Mouse (Mus musculus) heart, embryonic 12.5 days (tissue): ENCODE results near the gene Prkar1a. TPM values are rescaled to one million over a fixed set of nuclear protein-coding genes. Genes with fewer than 3 reads are reported as not detected.
A peak's percentile ranks its signal among the peaks of the same experiment; 100 is the strongest.
"Not testable (repeated sequence)": the region's sequence is repeated elsewhere in the genome, so short reads cannot be mapped to it uniquely, and the experiment has no call there.

Experiments used
- ATAC-seq: fragments of 200-750 bp; cut with Nextera tagmentation; 2 replicates; pipeline ENCODE4 v1.8.0; 2017; ENCODE audit warnings: moderate TSS enrichment, moderate library complexity; ENCODE audit not compliant: insufficient number of reproducible peaks, low FRiP score
- H3K27ac ChIP-seq: fragments of 300-500 bp; sonication (generic); 2 replicates; pipeline ENCODE4 v1.5.1; 2016; ENCODE audit warnings: mild to moderate bottlenecking, moderate library complexity; ENCODE audit not compliant: poor library complexity, severe bottlenecking
- H3K27me3 ChIP-seq: fragments of 300-500 bp; sonication (generic); replicated peaks from 2 replicates; pipeline ENCODE4 v1.6.1; 2016; ENCODE audit warnings: mild to moderate bottlenecking, moderate library complexity
- H3K36me3 ChIP-seq: fragments of 300-500 bp; sonication (generic); 2 replicates; pipeline ENCODE4 v1.6.1; 2016; ENCODE audit warnings: mild to moderate bottlenecking, moderate library complexity
- H3K4me1 ChIP-seq: fragments of 300-500 bp; sonication (generic); replicated peaks from 2 replicates; pipeline ENCODE4 v1.6.1; 2016; ENCODE audit warnings: mild to moderate bottlenecking
- H3K4me2 ChIP-seq: fragments of 300-500 bp; sonication (generic); 2 replicates; pipeline ENCODE4 v1.6.1; 2016; ENCODE audit warnings: mild to moderate bottlenecking, moderate library complexity
- H3K4me3 ChIP-seq: fragments of 300-500 bp; sonication (generic); 2 replicates; pipeline ENCODE4 v1.5.1; 2016; ENCODE audit warnings: mild to moderate bottlenecking
- H3K9ac ChIP-seq: fragments of 300-500 bp; sonication (generic); 2 replicates; pipeline ENCODE4 v1.6.1; 2016; ENCODE audit warnings: mild to moderate bottlenecking, moderate library complexity
- H3K9me3 ChIP-seq: fragments of 300-500 bp; sonication (generic); replicated peaks from 2 replicates; pipeline ENCODE4 v1.6.1; 2016; ENCODE audit warnings: mild to moderate bottlenecking, moderate library complexity
- WGBS: fragments of 180-500 bp; shearing (Covaris S2); methylation state at CpG from one replicate; pipeline ENCODE4 v1.1.7; 2016; 5-methylcytosine and 5-hydroxymethylcytosine counted together
- polyA plus RNA-seq: library from polyadenylated mRNA; unstranded; fragments of >200 nt; fragmentation: Nextera tagmentation; extraction: Ambion mirVana; gene quantifications from 2 replicates; pipeline ENCODE4 v1.2.1, GENCODE M21; 2016

The Prkar1a gene
- polyA plus RNA-seq, 1 experiment from 2014 or later = 507 TPM

DNA sequence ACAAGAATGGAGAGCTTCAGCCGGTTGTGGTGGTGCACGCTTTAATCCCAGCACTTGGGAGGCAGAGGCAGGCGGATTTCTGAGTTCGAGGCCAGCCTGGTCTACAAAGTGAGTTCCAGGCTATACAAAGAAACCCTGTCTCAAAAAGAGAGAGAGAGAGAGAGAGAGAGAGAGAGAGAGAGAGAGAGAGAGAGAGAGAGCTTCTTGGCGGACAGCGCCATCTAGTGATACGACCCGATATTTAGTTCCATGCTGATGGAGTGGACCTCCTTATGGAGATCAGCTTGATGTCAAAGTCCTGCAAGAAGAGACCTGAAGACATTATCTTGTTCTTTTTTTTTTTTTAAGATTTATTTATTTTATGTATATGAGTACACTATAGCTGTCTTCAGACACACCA, 30.1 kb upstream of the Prkar1a start:
- not testable (repeated sequence) for H3K27me3 ChIP-seq, H3K9me3 ChIP-seq, H3K36me3 ChIP-seq, ATAC-seq, H3K4me3 ChIP-seq, H3K27ac ChIP-seq, H3K9ac ChIP-seq, H3K4me2 ChIP-seq
- WGBS = 38% methylated on average over 8 of the region's 8 CpGs
- peaks cover 37% of the 10 kb centered on the region for H3K4me1 ChIP-seq

DNA sequence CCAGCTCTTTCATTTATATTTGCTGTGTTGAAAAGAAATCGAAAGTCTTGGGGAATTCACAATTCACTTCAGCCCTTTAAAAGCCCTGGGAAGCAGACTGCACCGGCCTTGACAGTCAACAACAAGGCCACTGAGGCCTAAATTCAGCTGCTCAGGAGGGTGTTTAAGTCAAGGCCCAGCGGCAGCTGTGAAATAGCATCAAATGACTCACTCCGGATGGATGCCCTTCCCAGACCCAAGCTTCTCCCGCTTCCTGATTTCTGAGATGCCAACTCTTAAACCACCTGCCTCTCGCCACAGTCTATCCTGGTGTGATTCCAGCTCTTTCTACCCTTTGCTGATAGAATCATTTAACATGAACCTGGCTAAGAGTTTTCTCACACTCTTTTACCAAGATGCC, 28.8 kb upstream of the Prkar1a start:
- H3K9me3 ChIP-seq = peaks cover 8% of the 10 kb centered on the region
- WGBS = 80% methylated on average over 6 of the region's 6 CpGs
- H3K27ac ChIP-seq = no peak overlapping the region; the same call in 1 of the 2 replicates
- H3K4me1 ChIP-seq = peaks cover 41% of the 10 kb centered on the region
- no peaks in the 10 kb centered on the region for H3K36me3 ChIP-seq
- H3K9ac ChIP-seq = no peak overlapping the region
- H3K27me3 ChIP-seq = no peaks in the 10 kb centered on the region
- no peak for ATAC-seq
- no peak overlapping the region for H3K4me2 ChIP-seq
- no peak overlapping the region for H3K4me3 ChIP-seq

DNA sequence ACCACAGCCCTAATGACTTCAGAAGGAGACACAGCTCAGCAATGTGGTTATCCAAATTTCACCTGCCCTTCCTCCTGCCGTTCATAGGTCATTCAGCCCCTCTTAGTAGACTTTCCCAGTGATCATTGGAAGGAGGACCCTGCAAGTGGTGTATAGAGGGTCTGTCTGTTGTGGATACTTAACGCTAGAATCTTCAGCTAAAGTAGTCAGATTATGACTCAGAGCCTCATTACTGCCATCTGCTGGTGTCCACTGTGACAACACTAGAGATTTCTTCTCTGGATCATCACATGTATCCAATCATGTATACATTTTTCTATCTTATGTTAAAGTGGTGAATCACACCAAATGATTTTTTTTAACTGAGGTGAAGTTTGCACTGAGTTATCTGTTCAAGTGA, 28.0 kb upstream of the Prkar1a start:
- H3K27me3 ChIP-seq = no peaks in the 10 kb centered on the region
- H3K4me1 ChIP-seq = peaks cover 41% of the 10 kb centered on the region
- H3K9ac ChIP-seq = no peak overlapping the region
- ATAC-seq = no peak
- H3K27ac ChIP-seq = no peak overlapping the region; the same call in 1 of the 2 replicates
- H3K36me3 ChIP-seq = no peaks in the 10 kb centered on the region
- 11% methylated on average over 2 of the region's 2 CpGs for WGBS
- no peak overlapping the region for H3K4me2 ChIP-seq
- peaks cover 8% of the 10 kb centered on the region for H3K9me3 ChIP-seq
- H3K4me3 ChIP-seq = no peak overlapping the region

DNA sequence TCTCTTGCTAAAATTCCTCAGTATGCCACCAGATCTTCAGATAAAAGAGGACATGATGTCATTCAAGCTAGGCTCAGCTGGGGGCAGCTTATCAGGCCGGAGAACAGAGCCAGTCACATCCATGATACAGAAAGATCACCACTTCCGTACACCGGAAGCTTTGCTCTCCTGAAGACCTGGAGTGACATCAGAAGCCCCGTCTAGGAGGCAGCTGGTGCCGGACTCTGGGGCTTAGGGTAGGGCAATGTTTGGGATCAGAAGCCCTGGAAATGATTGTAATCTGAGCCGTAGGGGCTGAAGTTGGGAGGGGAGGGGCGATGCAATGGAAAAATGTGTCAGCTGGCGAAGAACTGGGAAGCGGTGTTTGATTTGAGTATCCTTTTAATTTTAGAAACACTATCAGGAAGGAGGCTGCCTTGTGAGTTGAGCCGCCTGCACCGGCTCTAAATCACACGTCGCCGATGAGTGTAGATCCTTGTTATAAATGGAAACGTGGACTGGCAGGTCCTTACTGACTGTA, 26.6 kb upstream of the Prkar1a start:
- peak overlapping the region; percentile 28; the same call in 1 of the 2 replicates for H3K4me3 ChIP-seq
- ATAC-seq = peak; percentile 79
- 4% methylated on average over 15 of the region's 15 CpGs for WGBS

DNA sequence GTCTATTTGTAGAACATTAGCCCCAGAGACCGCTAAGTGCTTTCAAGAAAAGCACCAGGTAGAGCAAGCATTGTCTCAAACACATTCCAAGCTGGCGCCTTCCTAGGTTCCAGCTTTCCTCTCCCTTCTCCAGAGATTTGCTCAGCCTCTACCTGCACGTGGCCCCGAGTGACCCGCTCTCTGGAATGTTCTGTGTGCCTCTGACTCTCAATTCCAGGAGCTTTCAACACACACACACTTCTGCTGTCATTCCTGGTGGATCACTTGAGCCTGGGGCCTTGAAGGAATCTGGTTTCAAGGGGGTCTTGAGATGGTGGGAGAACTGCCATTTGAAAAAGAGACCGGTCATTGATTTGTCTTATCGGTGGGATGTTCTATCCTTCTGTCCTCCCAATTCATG, 26.0 kb upstream of the Prkar1a start:
- Histone ChIP-seq H3K4me1 (peaks cover 34% of the 10 kb centered on the region), H3K36me3 (no peaks in the 10 kb centered on the region), H3K27me3 (no peaks in the 10 kb centered on the region), H3K9me3 (peaks cover 21% of the 10 kb centered on the region), H3K4me2 (peak overlapping the region; percentile 62), H3K9ac (no peak overlapping the region), H3K4me3 (no peak overlapping the region), H3K27ac (peak overlapping the region; percentile 92)
- no peak for ATAC-seq
- 60% methylated on average over 7 of the region's 7 CpGs for WGBS

More for the DNA sequence above, 26.6 kb upstream of the Prkar1a start:
- Histone ChIP-seq H3K9ac (no peak overlapping the region), H3K36me3 (no peaks in the 10 kb centered on the region), H3K27ac (peak overlapping the region; percentile 92), H3K9me3 (peaks cover 20% of the 10 kb centered on the region), H3K27me3 (no peaks in the 10 kb centered on the region), H3K4me2 (peak overlapping the region; percentile 62), H3K4me1 (peaks cover 30% of the 10 kb centered on the region)

DNA sequence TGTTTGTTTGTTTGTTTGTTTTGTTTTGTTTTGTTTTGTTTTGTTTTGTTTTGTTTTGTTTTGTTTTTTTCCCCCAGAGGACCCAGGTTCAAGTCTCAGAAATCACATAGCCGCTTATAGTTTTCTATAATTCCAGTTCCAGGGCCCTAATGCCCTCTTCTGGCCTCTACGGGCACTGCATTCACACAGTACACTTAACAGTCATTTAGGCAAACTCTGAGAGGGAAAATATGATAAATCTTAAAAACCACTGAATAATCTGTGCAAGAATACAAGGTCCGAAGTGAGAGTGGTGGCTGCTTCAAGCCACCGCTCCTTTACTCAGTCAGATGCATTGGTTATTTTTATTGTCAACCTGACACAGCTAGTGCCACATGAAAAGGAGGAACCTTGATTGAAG, 21.6 kb upstream of the Prkar1a start:
- Histone ChIP-seq H3K9me3 (peaks cover 21% of the 10 kb centered on the region), H3K4me1 (peaks cover 28% of the 10 kb centered on the region), H3K4me2 (no peak overlapping the region), H3K9ac (no peak overlapping the region), H3K36me3 (no peaks in the 10 kb centered on the region), H3K27me3 (no peaks in the 10 kb centered on the region), H3K4me3 (no peak overlapping the region), H3K27ac (peak overlapping the region; percentile 74; the same call in 1 of the 2 replicates)
- no peak for ATAC-seq
- 92% methylated on average over 4 of the region's 4 CpGs for WGBS

DNA sequence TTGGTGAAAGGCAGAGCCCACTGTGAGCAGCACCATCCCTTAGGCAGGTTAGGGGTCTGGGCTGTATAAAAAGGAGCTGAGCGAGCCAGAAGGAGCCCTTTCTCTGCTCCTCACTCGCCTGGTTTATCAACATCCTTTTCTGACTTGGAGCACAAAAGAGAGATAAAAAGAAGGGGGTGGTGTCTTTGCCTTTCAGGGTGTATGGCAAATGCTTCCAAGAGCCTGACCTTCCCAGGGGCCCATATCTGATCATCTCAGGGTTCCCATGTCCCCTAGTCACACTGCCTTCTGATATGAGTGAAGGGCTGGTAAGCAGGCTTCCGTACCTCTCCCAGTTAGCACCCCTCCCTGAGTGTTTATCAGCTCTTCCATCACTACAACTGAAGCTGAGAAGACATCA, 21.1 kb upstream of the Prkar1a start:
- WGBS = 62% methylated on average over 3 of the region's 3 CpGs
- no peak overlapping the region for H3K4me2 ChIP-seq
- H3K27ac ChIP-seq = peak overlapping the region; percentile 74

DNA sequence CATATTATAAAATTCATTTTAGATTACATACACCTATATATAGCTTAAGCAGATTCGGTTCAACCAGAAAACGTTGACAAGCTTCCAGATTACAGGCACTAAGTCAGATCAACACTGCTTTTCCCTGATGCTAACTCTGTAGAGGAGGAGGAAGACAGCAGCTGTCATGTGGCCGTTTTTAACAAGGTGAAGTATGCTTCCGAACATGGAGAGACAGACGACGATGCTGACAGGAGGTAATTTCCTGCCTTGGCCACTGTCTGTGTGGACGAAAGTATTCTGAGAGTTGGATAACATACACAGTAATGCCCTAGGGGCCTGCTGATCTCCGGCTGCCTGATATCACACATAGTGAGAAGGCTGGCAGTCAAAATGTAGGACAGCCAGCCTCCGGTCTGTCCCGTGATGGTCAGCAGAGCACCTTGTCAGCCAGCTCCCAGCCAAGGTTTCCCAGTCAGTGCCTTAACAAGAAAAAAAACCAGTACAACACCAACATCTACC, 20.1 kb upstream of the Prkar1a start:
- peak overlapping the region; percentile 49 for H3K4me2 ChIP-seq
- 9% methylated on average over 10 of the region's 10 CpGs for WGBS
- H3K9ac ChIP-seq = no peak overlapping the region
- ATAC-seq = peak; percentile 68; the same call in 1 of the 2 replicates
- H3K9me3 ChIP-seq = peaks cover 21% of the 10 kb centered on the region
- no peaks in the 10 kb centered on the region for H3K36me3 ChIP-seq
- H3K27me3 ChIP-seq = no peaks in the 10 kb centered on the region
- H3K4me1 ChIP-seq = peaks cover 17% of the 10 kb centered on the region
- 0 out of 2 replicates have a peak overlapping the region, but pooled peaks have one; percentile 9 for H3K4me3 ChIP-seq
- H3K27ac ChIP-seq = peak overlapping the region; percentile 86

More for the DNA sequence above, 21.1 kb upstream of the Prkar1a start:
- Histone ChIP-seq H3K36me3 (no peaks in the 10 kb centered on the region), H3K4me3 (no peak overlapping the region), H3K27me3 (no peaks in the 10 kb centered on the region), H3K9me3 (peaks cover 21% of the 10 kb centered on the region), H3K4me1 (peaks cover 27% of the 10 kb centered on the region), H3K9ac (no peak overlapping the region)
- ATAC-seq = no peak

DNA sequence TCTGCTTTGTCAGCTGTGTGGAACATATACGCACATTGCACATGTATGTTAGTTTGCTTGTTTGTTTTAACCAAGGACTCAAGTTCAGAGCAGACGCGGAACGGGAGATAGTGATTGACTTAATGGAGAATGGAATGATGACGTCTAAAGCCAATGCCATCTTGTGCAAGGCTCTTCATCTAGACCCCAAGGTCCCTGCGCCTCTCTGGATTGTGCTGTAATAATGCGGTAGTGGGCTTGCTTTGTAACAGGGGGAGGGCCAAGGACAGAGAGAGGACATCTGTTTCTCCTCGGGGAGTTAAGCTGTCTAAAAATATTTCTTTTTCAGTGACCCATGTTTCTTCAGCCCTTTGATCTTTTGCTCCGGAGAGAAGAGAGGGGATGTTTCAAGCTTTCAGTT, 14.3 kb upstream of the Prkar1a start:
- Histone ChIP-seq H3K9me3 (no peaks in the 10 kb centered on the region), H3K27me3 (no peaks in the 10 kb centered on the region), H3K27ac (no peak overlapping the region), H3K4me1 (peaks cover 7% of the 10 kb centered on the region), H3K4me3 (no peak overlapping the region), H3K9ac (no peak overlapping the region), H3K4me2 (no peak overlapping the region), H3K36me3 (no peaks in the 10 kb centered on the region)
- 68% methylated on average over 9 of the region's 9 CpGs for WGBS
- no peak for ATAC-seq

DNA sequence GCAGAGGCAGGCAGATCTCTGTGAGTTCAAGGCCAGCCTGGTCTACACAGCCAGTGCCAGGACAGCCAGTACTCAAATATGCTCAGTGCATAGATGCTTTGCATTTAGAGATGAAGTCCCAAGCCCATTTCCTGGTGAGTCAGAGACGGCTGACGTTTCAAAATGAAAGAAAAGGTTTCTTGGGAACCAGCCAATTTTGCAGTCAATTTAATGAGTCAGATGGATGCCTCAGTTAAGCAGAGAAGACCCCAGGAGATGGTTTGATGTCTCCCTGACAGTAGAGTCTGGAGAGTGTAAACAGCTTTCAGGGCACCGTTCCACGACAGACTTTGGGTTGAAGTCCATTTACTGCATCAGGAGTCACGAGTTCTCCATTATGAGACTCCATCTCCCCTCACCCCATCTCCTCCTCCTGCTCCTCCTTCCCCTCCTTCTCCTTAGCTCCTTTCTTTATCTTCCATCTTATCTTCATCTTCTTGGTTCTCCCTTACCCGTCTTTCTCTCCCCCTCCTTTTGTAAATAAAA, 13.3 kb upstream of the Prkar1a start:
- no peak overlapping the region for H3K4me3 ChIP-seq
- H3K9me3 ChIP-seq = no peaks in the 10 kb centered on the region
- WGBS = 74% methylated on average over 6 of the region's 6 CpGs
- no peaks in the 10 kb centered on the region for H3K36me3 ChIP-seq
- H3K4me1 ChIP-seq = peaks cover 8% of the 10 kb centered on the region
- no peak overlapping the region for H3K27ac ChIP-seq
- ATAC-seq = no peak
- H3K27me3 ChIP-seq = no peaks in the 10 kb centered on the region
- no peak overlapping the region for H3K4me2 ChIP-seq
- H3K9ac ChIP-seq = no peak overlapping the region

DNA sequence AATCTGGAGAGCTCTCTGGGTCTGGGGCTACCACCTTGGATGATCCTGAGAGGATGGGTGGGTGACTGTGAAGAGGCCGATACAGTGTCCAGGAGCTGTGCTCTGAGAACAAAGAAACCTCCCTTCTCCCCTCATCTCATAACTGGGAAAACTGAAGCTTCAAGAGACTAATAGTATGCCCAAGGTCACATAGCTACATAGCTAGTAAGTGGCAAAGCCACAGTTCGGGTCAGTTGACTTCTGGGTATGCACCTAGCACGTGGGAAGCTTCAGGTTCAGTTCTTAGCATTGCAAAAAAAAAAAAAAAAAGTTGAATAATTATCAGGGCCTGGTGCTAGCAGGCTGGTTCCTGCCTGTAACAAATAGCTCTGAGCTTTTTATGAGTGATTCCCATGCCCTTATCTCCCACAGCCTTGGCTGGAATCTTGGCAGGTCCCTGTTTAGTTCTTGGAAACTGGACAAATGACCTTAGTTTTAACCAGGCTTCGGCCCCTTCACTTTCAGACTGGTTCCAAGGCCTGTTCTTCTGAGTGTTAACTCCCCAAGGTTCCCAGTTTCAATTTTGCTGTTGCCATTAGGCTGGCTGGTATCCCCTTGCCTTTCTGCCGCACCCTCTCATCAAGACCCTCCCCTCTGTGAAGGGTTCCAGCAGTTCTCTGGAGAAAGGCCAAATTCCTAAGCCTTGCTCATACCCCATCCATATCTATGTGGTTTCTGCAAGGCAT, 7.5 kb upstream of the Prkar1a start:
- peak; percentile 39; the same call in 1 of the 2 replicates for ATAC-seq
- Histone ChIP-seq H3K9ac (no peak overlapping the region), H3K36me3 (no peaks in the 10 kb centered on the region), H3K9me3 (no peaks in the 10 kb centered on the region), H3K4me1 (peaks cover 18% of the 10 kb centered on the region), H3K27ac (peak overlapping the region; percentile 74), H3K4me3 (no peak overlapping the region), H3K27me3 (no peaks in the 10 kb centered on the region), H3K4me2 (no peak overlapping the region)
- 60% methylated on average over 5 of the region's 5 CpGs for WGBS
